Mouse (Mus musculus) lung, postnatal 0 days (tissue): Measurements from ENCODE around the gene Ms4a6c.

Source experiments
- CTCF ChIP-seq: IDR thresholded peaks from 2 replicates; pipeline ENCODE4 v1.5.1; 2016; ENCODE audit warnings: antibody characterized with exemption, mild to moderate bottlenecking
- EP300 ChIP-seq: IDR thresholded peaks from 2 replicates; pipeline ENCODE4 v1.6.1; 2016; ENCODE audit warnings: antibody characterized with exemption, mild to moderate bottlenecking, control low read depth

- TF ChIP-seq CTCF: no peak
- no peak for TF ChIP-seq EP300
Measured at GRCm38 (mm10) chr19:11482684-11483083, 13.5 kb downstream of the Ms4a6c start.
